Mouse (Mus musculus) MEL (cell line): ENCODE measurements around the gene Coq10b.

Source experiments
- CTCF ChIP-seq, 3 experiments: IDR thresholded peaks in 2 of 3; conservative IDR thresholded peaks in 1 of 3; 2 replicates each; pipeline ENCODE4 v1.5.1; 2011 to 2012; ENCODE audit warnings: low read length in 3 of 3, low read depth in 2 of 3, mild to moderate bottlenecking in 2 of 3, improper control_type of control experiment in 1 of 3, inconsistent platforms in 1 of 3, mixed read lengths in 1 of 3, moderate library complexity in 1 of 3; ENCODE audit not compliant: control insufficient read depth in 1 of 3, insufficient read depth in 1 of 3, poor library complexity in 1 of 3, severe bottlenecking in 1 of 3
- E2F4 ChIP-seq: IDR thresholded peaks from 2 replicates; pipeline ENCODE4 v1.6.1; 2011; ENCODE audit warnings: low read depth, low read length, improper control_type of control experiment, borderline replicate concordance
- GATA1 ChIP-seq: IDR thresholded peaks from 2 replicates; pipeline ENCODE4 v1.6.1; 2011; ENCODE audit warnings: low read depth, low read length, improper control_type of control experiment
- HCFC1 ChIP-seq: IDR thresholded peaks from 2 replicates; pipeline ENCODE4 v1.6.1; 2012; ENCODE audit warnings: low read depth, mild to moderate bottlenecking, inconsistent platforms, low read length, improper control_type of control experiment, moderate library complexity
- JUND ChIP-seq: IDR thresholded peaks from 2 replicates; pipeline ENCODE4 v1.6.1; 2011; ENCODE audit warnings: low read depth, mild to moderate bottlenecking, improper control_type of control experiment, low read length
- MAX ChIP-seq: IDR thresholded peaks from 2 replicates; pipeline ENCODE4 v1.6.1; 2011; ENCODE audit warnings: low read length, improper control_type of control experiment
- NELFE ChIP-seq: IDR thresholded peaks from 2 replicates; pipeline ENCODE4 v1.6.1; 2011; ENCODE audit warnings: low read depth, low read length, improper control_type of control experiment
- POLR2A ChIP-seq, 2 experiments: IDR thresholded peaks; 2 replicates each; pipeline ENCODE4 v1.6.1; 2011 to 2012; ENCODE audit warnings: low read length in 2 of 2, mild to moderate bottlenecking in 2 of 2, control low read depth in 1 of 2, improper control_type of control experiment in 1 of 2, low read depth in 1 of 2, moderate library complexity in 1 of 2; ENCODE audit not compliant: control insufficient read depth in 1 of 2, insufficient read depth in 1 of 2, poor library complexity in 1 of 2
- POLR2AphosphoS2 ChIP-seq: IDR thresholded peaks from 2 replicates; pipeline ENCODE4 v1.6.1; 2011; ENCODE audit warnings: low read length, improper control_type of control experiment
- ZKSCAN1 ChIP-seq: IDR thresholded peaks from 2 replicates; pipeline ENCODE4 v1.6.1; 2012; ENCODE audit warnings: low read depth, mild to moderate bottlenecking, inconsistent platforms, low read length, improper control_type of control experiment, moderate library complexity
- ZNF384 ChIP-seq: IDR thresholded peaks from 2 replicates; pipeline ENCODE4 v1.6.1; 2012; ENCODE audit warnings: low read depth, mild to moderate bottlenecking, inconsistent platforms, low read length, improper control_type of control experiment

DNA sequence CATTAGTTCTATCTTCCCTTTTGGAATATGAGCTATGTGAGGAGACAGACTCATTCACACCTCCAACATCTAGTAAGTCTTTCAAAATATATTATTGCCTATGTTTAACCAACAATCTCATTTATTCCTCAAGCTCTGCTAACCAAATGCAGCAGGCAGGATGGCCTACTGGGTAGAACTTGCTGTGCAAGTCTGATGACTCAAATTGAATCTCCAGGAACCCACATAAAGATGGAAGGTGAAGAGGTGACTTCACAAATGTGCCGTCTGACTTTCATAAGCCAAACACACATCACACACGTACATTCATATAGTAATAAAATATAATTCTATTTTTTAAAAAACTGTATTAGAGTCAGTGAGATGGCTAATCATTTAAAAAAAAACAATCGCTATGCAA is 899 bp upstream of the Coq10b start:
- no peak for TF ChIP-seq HCFC1
- no peak for TF ChIP-seq POLR2AphosphoS2
- TF ChIP-seq GATA1, result no peak
- no peak for TF ChIP-seq CTCF (IDR thresholded peaks at IDR 0.05 in 2 of 3, conservative IDR thresholded peaks at IDR 0.05 in 1 of 3; ENCODE audit: control insufficient read depth in 1 of 3, insufficient read depth in 1 of 3, low read depth in 2 of 3, low read length in 3 of 3, poor library complexity in 1 of 3, severe bottlenecking in 1 of 3)
- no peak for TF ChIP-seq ZNF384
- no peak for TF ChIP-seq JUND
- TF ChIP-seq NELFE, result no peak
- TF ChIP-seq E2F4, result no peak
- no peak for TF ChIP-seq ZKSCAN1
- TF ChIP-seq POLR2A (IDR thresholded peaks at IDR 0.05; ENCODE audit: control insufficient read depth in 1 of 2, insufficient read depth in 1 of 2, low read depth in 1 of 2, low read length in 2 of 2, poor library complexity in 1 of 2), result no peak
- TF ChIP-seq MAX, result no peak
